Mouse (Mus musculus) limb, embryonic 14.5 days (tissue): ENCODE measurements around the gene Ralgps2. TPM values are rescaled to one million over a fixed set of nuclear protein-coding genes. Genes with fewer than 3 reads are reported as not detected.

Experiments used
- ATAC-seq: fragments of 200-750 bp; cut with Nextera tagmentation; 2 replicates; pipeline ENCODE4 v1.8.0; 2017; ENCODE audit warnings: low read depth, moderate number of reproducible peaks, moderate TSS enrichment; ENCODE audit not compliant: low FRiP score
- DNase-seq: peaks from one replicate; pipeline ENCODE4 v3.0.0-alpha.2; 2015; ENCODE audit warnings: low spot score
- H3K27ac ChIP-seq: fragments of 300-500 bp; sonication (generic); replicated peaks from 2 replicates; pipeline ENCODE4 v1.5.1; 2014; ENCODE audit warnings: low read depth, mild to moderate bottlenecking, low read length, moderate library complexity, mixed read lengths
- H3K27me3 ChIP-seq: fragments of 300-500 bp; sonication (generic); 2 replicates; pipeline ENCODE4 v1.6.1; 2014; ENCODE audit warnings: low read length, mixed read lengths; ENCODE audit not compliant: control insufficient read depth, insufficient read depth
- H3K36me3 ChIP-seq: fragments of 300-500 bp; sonication (generic); 2 replicates; pipeline ENCODE4 v1.6.1; 2014; ENCODE audit warnings: mild to moderate bottlenecking, low read length, moderate library complexity, mixed read lengths; ENCODE audit not compliant: control insufficient read depth, insufficient read depth
- H3K4me1 ChIP-seq: fragments of 300-500 bp; sonication (generic); 2 replicates; pipeline ENCODE4 v1.6.1; 2014; ENCODE audit warnings: antibody characterized with exemption, low read length, mixed read lengths; ENCODE audit not compliant: control insufficient read depth, insufficient read depth
- H3K4me2 ChIP-seq: fragments of 300-500 bp; sonication (generic); replicated peaks from 2 replicates; pipeline ENCODE4 v1.6.1; 2014; ENCODE audit warnings: low read depth, mild to moderate bottlenecking, low read length, moderate library complexity; ENCODE audit not compliant: severe bottlenecking
- H3K4me3 ChIP-seq: fragments of 300-500 bp; sonication (generic); replicated peaks from 2 replicates; pipeline ENCODE4 v1.5.1; 2014; ENCODE audit warnings: low read length
- H3K9ac ChIP-seq: fragments of 300-500 bp; sonication (generic); 2 replicates; pipeline ENCODE4 v1.6.1; 2014; ENCODE audit warnings: mild to moderate bottlenecking, low read depth, low read length, moderate library complexity; ENCODE audit not compliant: severe bottlenecking
- H3K9me3 ChIP-seq: fragments of 300-500 bp; sonication (generic); 2 replicates; pipeline ENCODE4 v1.6.1; 2016; ENCODE audit warnings: low read length; ENCODE audit not compliant: control insufficient read depth
- POLR2A ChIP-seq: fragments of 200-500 bp; IDR thresholded peaks from 2 replicates; pipeline ENCODE4 v1.8.0; 2012; ENCODE audit warnings: inconsistent platforms, mild to moderate bottlenecking, moderate library complexity, borderline replicate concordance; ENCODE audit not compliant: insufficient read depth, insufficient read length; ENCODE audit errors: extremely low read depth
- WGBS: fragments of 180-500 bp; shearing (Covaris S2); extraction: QIAGEN DNeasy Blood & Tissue Kit; methylation state at CpG from one replicate; pipeline ENCODE4 v1.1.7; 2014; 5-methylcytosine and 5-hydroxymethylcytosine counted together
- polyA plus RNA-seq, 2 experiments: library from polyadenylated mRNA; depleted of rRNA in 1 of 2; stranded (reverse) in 1 of 2; unstranded in 1 of 2; fragments of >200 nt; fragmentation: Nextera tagmentation in 1 of 2; extraction: Ambion mirVana in 1 of 2; gene quantifications; 2 replicates each; pipeline versions ENCODE4 v1.2.1 to v1.2.3; 2012 to 2014

The Ralgps2 gene
- polyA plus RNA-seq, 2 experiments: 33.6 to 63.7 TPM

DNA sequence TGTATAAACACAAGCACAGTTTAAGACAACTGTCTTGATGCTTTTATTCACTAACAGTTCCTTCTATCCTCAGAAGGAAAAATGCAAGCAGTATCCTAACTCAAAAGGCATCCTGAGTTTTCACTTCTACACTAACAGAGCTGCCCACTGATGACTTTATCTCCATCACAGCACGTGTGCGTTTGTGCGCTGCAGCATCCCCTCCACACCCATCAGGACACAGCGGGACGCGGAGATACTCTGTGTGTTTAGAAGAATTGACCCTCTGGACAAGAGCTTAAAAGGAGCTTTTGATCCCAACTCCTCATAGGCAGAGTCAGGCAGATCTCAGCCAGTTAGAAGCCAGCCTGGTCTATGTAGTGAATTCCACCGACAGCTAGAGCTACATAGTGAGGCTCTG, 2.0 kb downstream of the Ralgps2 start:
- Histone ChIP-seq H3K9ac (no peak overlapping the region), H3K4me3 (0 out of 2 replicates have a peak overlapping the region, but pooled peaks have one; percentile 8), H3K4me2 (no peak overlapping the region), H3K4me1 (peaks cover 9% of the 10 kb centered on the region), H3K36me3 (no peaks in the 10 kb centered on the region), H3K9me3 (no peaks in the 10 kb centered on the region), H3K27me3 (no peaks in the 10 kb centered on the region), H3K27ac (no peak overlapping the region)
- DNase-seq (no peak), ATAC-seq (no peak)
- WGBS: 87% methylated on average over 7 of the region's 7 CpGs
- no peak for TF ChIP-seq POLR2A

GRCm38 (mm10) chr1:156933712-156934111, 5.7 kb downstream of the Ralgps2 start:
- H3K4me2 ChIP-seq: no peak overlapping the region
- no peak overlapping the region for H3K27ac ChIP-seq
- H3K4me3 ChIP-seq: no peak overlapping the region
- 69% methylated on average over 7 of the region's 7 CpGs for WGBS
- no peak for TF ChIP-seq POLR2A
- no peaks in the 10 kb centered on the region for H3K4me1 ChIP-seq
- H3K27me3 ChIP-seq: no peaks in the 10 kb centered on the region
- H3K36me3 ChIP-seq: no peaks in the 10 kb centered on the region
- no peaks in the 10 kb centered on the region for H3K9me3 ChIP-seq
- H3K9ac ChIP-seq: no peak overlapping the region
- DNase-seq (no peak), ATAC-seq (no peak)

- Histone ChIP-seq H3K27ac (no peak overlapping the region), H3K36me3 (no peaks in the 10 kb centered on the region), H3K4me3 (no peak overlapping the region), H3K9ac (no peak overlapping the region), H3K9me3 (no peaks in the 10 kb centered on the region), H3K4me2 (no peak overlapping the region), H3K4me1 (no peaks in the 10 kb centered on the region), H3K27me3 (no peaks in the 10 kb centered on the region)
- WGBS: 51% methylated on average over 3 of the region's 3 CpGs
- ATAC-seq (no peak), DNase-seq (no peak)
- no peak for TF ChIP-seq POLR2A
These were observed 7.2 kb downstream of the Ralgps2 start for GRCm38 (mm10) chr1:156932036-156932774.

DNA sequence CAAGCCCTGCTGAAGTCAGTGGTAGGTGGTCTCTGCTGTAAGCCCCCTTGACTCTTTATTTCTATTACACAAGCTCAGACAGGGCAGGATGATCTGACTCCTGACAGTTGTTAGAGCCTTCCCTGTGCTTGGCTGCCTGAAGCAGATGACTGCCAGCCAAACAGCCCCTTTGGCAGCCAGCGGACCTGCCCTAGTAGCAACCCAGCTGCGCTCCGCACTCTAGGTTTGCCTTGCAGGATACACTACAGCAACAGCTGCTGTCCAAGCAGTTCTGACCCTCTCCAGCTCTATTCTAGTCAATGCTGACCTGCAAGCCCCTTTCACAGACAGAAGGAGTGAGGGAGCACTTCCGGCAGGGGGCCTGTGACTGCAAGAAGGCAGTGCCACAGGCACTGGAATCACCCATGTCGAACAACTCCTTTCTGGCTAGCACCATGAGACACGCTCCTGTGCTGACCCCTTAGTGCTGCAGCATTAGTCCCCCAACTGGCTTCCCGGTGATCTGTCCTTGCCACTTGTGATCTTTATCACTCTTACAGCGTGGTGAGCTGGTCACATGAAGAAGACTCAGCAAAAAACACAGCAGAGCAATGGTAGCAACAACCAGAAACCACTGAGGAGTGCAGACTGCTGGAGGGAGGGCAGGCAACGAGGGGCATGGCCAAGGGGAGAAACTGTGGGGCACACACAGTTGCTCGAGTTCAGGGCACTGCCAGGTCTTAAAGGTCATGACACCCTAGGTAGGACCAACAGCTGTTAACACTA, 8.1 kb downstream of the Ralgps2 start:
- no peak for TF ChIP-seq POLR2A
- no peaks in the 10 kb centered on the region for H3K36me3 ChIP-seq
- H3K9ac ChIP-seq: no peak overlapping the region
- ATAC-seq (no peak), DNase-seq (no peak)
- no peak overlapping the region for H3K4me2 ChIP-seq
- no peaks in the 10 kb centered on the region for H3K9me3 ChIP-seq
- no peaks in the 10 kb centered on the region for H3K27me3 ChIP-seq
- H3K4me1 ChIP-seq: no peaks in the 10 kb centered on the region
- 71% methylated on average over 10 of the region's 10 CpGs for WGBS
- H3K4me3 ChIP-seq: no peak overlapping the region
- H3K27ac ChIP-seq: no peak overlapping the region

- no peak overlapping the region for H3K27ac ChIP-seq
- H3K4me2 ChIP-seq: no peak overlapping the region
- no peak overlapping the region for H3K9ac ChIP-seq
- ATAC-seq: no peak
- 67% methylated on average over 5 of the region's 5 CpGs for WGBS
- DNase-seq: no peak
- H3K4me3 ChIP-seq: no peak overlapping the region
- H3K4me1 ChIP-seq: no peaks in the 10 kb centered on the region
- H3K36me3 ChIP-seq: no peaks in the 10 kb centered on the region
- no peaks in the 10 kb centered on the region for H3K9me3 ChIP-seq
- H3K27me3 ChIP-seq: no peaks in the 10 kb centered on the region
- TF ChIP-seq POLR2A: no peak
These were observed 9.2 kb downstream of the Ralgps2 start for GRCm38 (mm10) chr1:156930263-156930662.
